Mouse (Mus musculus) MN1 (cell line): ENCODE measurements around the gene G6pc.
"Not testable (repeated sequence)": the region's sequence is repeated elsewhere in the genome, so short reads cannot be mapped to it uniquely, and the experiment has no call there.

Experiments
- DNase-seq: peaks from one replicate; pipeline ENCODE4 v3.0.0-alpha.2; 2016; ENCODE audit warnings: low spot score

G6pc gene

GRCm38 (mm10) chr11:101357505-101358182 is 9.7 kb upstream of the G6pc start:
- no peak for DNase-seq

GRCm38 (mm10) chr11:101359776-101360175 is 7.6 kb upstream of the G6pc start:
- DNase-seq: no peak

- DNase-seq: no peak
These were observed 6.7 kb upstream of the G6pc start for GRCm38 (mm10) chr11:101360651-101361113.

GRCm38 (mm10) chr11:101364531-101364931 is 2.8 kb upstream of the G6pc start:
- DNase-seq: no peak

- DNase-seq: no peak
These were observed 2.8 kb downstream of the G6pc start for GRCm38 (mm10) chr11:101370141-101370540.

GRCm38 (mm10) chr11:101374421-101374938 is 7.1 kb downstream of the G6pc start:
- no peak for DNase-seq

- DNase-seq: not testable (repeated sequence)
These were observed 10.8 kb downstream of the G6pc start for GRCm38 (mm10) chr11:101378196-101378595.

- peak; percentile 22 for DNase-seq
These were observed 11.6 kb downstream of the G6pc start for GRCm38 (mm10) chr11:101378926-101379325.

- DNase-seq: no peak
These were observed 14.5 kb downstream of the G6pc start for GRCm38 (mm10) chr11:101381817-101382216.

GRCm38 (mm10) chr11:101395110-101395509 is 27.7 kb downstream of the G6pc start:
- DNase-seq: peak; percentile 79

GRCm38 (mm10) chr11:101415306-101415705 is 47.9 kb downstream of the G6pc start:
- peak; percentile 27 for DNase-seq

GRCm38 (mm10) chr11:101416433-101417100 is 49.2 kb downstream of the G6pc start:
- no peak for DNase-seq

- peak; percentile 87 for DNase-seq
These were observed 49.9 kb downstream of the G6pc start, which contains the start of gene Aarsd1 for GRCm38 (mm10) chr11:101417101-101417855. Gene Aarsd1, minus strand, starts transcription at chr11:101417615.

GRCm38 (mm10) chr11:101418991-101419390 is 51.6 kb downstream of the G6pc start:
- no peak for DNase-seq

GRCm38 (mm10) chr11:101419610-101420009 is 52.2 kb downstream of the G6pc start:
- DNase-seq: no peak

GRCm38 (mm10) chr11:101420148-101420547 is 52.8 kb downstream of the G6pc start:
- no peak for DNase-seq

- peak; percentile 52 for DNase-seq
These were observed 56.9 kb downstream of the G6pc start, which contains the start of gene Gm27029 for GRCm38 (mm10) chr11:101424105-101424851. Gene Gm27029, minus strand, starts transcription at chr11:101424796.

- DNase-seq: peak; percentile 96
These were observed 57.8 kb downstream of the G6pc start, which contains the start of the genes Rundc1 and Ptges3l for GRCm38 (mm10) chr11:101424925-101425813. Gene Rundc1, plus strand, starts transcription at chr11:101425085. Gene Ptges3l, minus strand, starts transcription at chr11:101425333.

GRCm38 (mm10) chr11:101426165-101426564 is 58.8 kb downstream of the G6pc start:
- DNase-seq: no peak
